Mouse (Mus musculus) ES-E14 (cell line): Measurements from ENCODE around the gene Cope.

Experiments
- HCFC1 ChIP-seq: IDR thresholded peaks from 2 replicates; pipeline ENCODE4 v1.6.1; 2012; ENCODE audit warnings: low read length, inconsistent platforms, borderline replicate concordance; ENCODE audit not compliant: insufficient read depth
- MAFK ChIP-seq: IDR thresholded peaks from 2 replicates; pipeline ENCODE4 v1.6.1; 2014; ENCODE audit warnings: mild to moderate bottlenecking, low read depth, low read length, inconsistent platforms; ENCODE audit not compliant: insufficient read depth
- ZC3H11A ChIP-seq: IDR thresholded peaks from 2 replicates; pipeline ENCODE4 v1.6.1; 2012; ENCODE audit warnings: low read depth, mild to moderate bottlenecking, inconsistent platforms, low read length, borderline replicate concordance

DNA sequence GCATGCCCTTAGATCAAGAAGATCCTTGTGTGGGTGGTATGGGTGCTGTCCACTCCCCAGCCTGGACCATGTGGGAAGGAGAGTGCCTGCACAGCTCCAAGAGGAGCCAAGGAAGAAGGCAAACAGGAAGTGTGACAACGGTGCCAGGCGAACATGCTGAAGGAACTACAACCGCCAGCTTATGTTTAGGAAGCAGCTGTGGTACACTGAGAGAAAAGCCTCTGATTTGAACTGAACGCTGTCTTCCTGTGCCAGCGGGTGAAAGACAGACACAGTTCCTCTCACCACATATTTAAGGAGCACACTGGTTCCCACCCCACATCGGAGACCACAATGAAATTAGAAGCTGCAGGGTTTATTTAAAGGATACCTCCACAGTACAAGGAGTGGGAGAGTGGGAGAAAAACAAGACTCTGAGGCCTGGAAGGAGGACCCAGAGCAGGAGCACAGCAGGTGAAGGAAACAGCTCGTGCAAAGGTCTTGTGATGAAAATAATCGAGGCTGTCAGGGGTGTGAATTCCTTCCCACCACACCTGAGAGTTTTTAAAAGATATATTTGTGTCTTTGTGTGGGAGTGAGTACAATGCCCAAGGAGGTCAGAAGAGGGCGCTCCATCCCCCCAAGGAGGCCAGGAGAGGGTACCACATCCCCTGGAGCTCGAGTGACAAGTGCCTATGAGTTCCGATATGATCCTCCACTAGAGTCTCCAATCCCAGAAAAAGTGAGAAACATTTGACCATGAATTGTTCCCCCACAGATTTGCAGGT is 33.3 kb upstream of the Cope start:
- TF ChIP-seq MAFK (no peak), HCFC1 (no peak), ZC3H11A (no peak)
